Mouse (Mus musculus) lung, postnatal 10 days (tissue): Measurements from ENCODE around the gene Haus8.
A peak's percentile ranks its signal among the peaks of the same experiment; 100 is the strongest.
"Not testable (repeated sequence)": the region's sequence is repeated elsewhere in the genome, so short reads cannot be mapped to it uniquely, and the experiment has no call there.

Experiments used
- DNase-seq: peaks from one replicate; pipeline ENCODE4 v3.0.0; 2021

The Haus8 gene

DNA sequence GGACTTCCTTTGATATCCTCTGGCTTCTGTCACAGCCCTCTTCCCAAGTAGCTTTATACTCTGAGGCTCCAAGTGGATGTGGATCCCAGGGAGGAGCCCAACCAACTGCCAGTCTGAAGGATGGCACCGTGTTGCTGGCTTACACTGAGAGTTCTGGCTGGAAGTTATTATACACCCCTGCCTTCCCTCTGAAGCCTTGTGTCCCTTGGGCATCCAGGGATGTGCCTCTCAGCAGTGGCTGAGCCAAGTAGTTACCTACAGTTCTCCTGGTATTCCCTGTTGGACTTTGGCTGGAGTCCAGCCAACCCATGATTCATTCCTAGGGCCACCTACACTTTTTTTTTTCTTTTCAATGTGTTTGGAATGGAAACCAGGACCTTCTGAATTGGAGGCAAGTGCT is 9.0 kb upstream of the Haus8 start:
- not testable (repeated sequence) for DNase-seq

DNA sequence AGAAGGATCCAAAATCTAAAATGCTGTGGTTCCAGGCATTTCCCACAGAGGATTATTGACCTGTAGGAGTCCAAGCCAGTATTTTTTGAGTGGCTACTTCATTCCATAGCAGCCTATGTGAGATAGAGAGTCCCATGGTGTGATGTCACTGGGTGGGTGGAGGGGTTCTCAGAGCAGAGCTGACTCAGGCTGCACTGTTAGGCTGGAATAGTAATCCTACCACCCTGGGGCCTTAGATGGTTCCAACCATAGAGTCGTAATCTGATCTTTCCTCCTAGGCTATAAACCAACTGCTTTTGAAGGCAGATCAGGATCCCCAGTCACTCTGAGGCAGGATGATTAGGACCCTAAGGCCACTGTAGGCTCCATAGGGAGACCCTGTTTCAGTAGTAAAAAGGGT is 6.7 kb upstream of the Haus8 start:
- DNase-seq, result not testable (repeated sequence)

DNA sequence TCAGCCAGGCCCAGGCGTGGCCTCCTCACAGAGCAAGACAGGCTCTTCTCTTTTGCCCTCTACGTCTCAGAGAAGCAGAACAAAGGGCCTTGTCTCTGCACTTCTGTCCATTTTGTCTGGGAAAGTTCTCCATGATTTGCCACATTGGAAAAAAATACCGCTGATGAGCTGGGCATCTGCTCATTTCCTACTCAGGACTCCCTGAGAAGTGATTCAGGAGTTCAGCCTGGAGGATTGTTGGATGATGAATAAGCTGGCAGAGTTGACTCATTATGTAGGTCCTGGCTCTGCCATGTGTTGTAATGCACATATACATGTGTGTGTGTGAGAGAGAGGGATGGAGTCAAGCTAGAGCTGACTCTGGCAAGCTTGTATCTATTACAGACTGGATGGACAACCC is 3.4 kb upstream of the Haus8 start:
- no peak for DNase-seq

DNA sequence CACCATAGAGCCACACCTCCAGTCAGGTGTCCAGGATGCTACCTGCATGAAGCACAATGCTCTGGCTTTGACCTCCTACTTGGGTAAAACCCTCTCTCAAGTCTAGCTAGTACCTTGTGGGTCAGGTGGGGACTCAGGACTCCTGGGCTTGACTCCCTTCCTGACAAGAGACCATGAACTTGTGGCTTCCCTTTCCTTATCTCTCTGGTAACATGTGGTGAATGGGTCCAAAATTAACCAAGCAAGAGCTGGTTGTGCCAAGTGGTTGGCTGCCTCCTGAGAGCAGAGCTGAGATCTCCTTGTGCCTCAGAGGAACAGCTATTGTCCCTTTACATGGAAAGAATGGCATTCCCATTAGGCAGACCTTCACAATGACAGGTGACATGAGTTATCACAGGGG is 1.7 kb upstream of the Haus8 start:
- no peak for DNase-seq

DNA sequence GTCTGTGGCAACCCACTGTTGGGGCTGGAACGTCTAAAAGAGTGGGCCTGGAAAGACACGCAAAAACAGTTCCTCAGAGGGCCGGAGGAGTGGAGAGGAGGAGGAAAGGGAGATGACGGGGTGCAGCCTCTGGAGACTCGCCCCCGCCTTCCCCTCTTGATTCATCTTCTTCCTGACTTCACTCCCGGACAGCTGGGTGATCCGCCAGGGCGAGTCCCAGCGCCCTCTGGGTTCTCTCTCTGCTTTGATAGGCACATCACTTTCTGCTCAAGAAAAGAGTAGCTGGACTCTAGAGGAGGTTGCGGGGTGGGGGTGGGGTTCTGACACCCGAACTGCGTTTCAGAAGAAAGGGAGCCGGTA is 397 bp upstream of the Haus8 start:
- DNase-seq, result peak; percentile 81

DNA sequence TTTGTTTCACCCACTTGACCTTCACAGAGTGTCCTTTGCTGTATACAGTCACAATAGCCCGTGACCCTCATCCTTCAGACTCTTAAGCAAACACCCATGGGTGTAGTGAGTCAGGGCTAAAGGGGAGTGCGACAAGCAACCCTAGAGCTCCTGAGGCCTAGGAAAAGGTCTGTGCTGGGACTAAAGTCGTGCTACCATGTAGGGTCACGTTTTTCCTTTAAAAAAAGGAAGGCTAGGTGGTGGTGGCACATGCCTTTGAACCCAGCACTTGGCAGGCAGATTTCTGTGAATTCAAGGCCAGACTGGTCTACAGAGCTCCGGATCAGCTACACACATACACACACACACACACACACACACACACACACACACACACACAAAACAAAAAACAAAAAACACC is 1.1 kb downstream of the Haus8 start:
- no peak for DNase-seq

DNA sequence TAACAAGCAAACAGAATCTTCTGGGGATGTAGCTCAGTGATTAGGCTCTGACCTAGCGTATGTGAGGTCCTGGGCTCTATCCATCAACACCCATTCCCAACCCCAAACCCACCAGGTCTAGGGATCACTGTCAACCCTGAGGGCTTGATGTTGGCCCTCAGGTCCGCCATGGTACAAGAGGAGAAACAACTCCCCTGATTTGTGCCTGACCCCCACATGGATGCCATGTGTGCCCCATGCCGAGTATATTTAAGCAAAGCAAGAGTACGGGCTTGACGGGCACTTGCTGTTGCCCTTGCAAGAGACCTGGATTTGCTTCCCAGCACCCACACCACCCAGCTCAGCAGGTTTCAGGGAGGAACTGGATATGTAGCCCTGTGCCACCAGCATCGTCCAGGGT is 4.4 kb downstream of the Haus8 start:
- not testable (repeated sequence) for DNase-seq

DNA sequence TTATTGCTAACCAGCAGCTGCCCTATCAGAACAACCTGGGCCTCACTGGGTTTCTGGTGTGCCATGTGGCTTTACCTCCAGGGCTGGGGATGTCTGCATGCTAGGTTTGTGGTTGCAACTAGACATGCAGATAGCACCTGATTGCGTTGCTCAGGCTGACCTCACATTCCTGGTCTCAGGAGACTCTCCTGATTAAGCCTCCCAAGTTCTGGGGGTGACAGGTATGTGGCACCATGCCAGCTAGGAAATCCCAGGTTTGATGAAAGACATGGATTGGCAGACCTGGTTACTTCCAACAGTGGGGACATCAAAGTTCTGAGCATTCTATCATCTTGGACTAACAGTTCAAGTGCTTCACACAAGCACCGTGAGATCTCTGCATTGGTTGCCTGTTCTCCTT is 5.0 kb downstream of the Haus8 start:
- no peak for DNase-seq

DNA sequence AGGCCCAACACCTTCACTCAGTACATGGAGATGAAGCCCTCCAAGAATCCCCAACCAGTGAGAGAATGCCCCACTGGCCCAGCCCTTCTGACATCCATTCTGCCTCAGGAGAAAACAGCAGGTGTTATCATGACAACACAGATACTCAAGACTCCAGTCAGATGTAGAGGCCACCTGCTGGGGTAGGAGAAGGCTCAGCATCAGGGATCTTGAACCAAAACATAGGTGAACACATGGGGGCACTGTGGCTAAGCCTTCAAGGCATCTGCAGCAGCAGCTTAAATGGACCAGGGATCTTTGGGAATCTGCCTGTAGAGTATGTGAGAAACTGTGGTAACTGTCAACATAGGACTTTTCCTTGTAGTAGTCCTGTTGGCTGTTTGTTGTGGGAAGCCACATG is 11.5 kb downstream of the Haus8 start:
- DNase-seq, result peak; percentile 48

DNA sequence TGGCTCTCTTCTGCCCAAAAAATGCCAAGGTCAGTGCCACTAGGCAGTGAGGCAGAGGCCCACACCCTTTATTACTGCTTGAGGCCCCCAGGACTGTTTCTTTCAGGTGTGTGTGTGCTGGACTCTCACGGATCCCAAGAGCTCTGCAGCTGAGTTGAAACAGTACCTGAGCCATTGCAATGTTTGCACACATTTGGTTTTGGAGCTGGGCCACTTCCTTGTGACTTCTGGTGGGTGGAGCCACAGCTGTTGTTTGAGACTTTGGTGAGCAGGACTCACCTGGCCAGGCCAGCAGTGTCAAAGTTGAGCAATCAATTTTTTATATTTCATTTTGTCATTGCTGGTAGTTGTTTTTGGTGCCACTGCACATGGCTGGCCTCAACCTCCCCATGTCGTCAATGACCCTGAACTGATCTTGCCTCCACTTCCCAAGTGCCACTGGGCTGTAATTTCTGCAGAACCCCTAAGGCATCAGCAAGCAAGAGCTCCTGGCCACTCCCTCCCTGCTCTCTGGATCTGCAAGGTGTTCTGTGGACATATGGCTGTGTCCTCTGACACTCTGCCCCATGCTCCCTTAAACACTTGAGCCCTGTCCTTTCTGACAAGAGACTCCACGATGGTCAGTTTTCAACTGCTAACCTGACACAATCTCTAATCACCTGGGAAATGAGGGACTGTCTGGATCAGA is 16.0 kb downstream of the Haus8 start:
- DNase-seq, result peak; percentile 72

DNA sequence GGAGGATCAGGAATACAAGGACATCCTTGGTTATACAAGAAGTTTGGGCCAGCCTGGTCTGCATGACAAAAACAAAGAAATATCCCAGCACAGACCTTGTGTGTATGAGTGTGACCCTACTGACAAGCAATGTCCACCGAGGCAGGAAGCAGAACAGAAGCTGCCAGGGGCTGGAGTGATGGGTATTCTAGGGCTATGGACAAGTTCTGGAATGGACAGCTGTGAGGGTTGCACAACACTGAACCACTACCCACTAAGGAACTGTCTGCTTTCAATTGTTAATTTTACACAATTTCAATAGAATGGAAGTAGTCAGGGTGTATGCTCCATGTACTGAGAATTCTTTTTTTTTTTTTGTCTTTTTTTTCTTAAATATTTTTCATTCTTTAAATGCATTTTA is 24.5 kb downstream of the Haus8 start:
- DNase-seq, result no peak

DNA sequence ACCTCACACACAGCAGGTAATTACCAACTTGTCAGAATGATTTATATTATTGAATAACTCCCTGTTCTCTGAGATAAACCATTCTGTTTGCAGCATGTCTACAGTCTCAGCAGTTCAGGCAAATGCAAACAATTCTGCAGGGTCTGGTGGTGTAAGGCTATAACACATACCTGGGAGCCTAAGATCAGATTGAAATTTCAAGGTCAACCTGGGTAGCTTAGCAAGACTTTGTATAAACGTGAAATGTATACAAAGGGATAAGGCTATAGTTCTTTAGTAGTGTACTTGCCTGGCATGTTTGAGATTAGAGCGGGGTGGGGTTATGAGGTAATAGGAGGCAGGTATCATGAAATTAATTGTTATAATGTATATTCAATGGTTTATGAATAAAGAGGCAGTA is 30.0 kb downstream of the Haus8 start:
- no peak for DNase-seq

DNA sequence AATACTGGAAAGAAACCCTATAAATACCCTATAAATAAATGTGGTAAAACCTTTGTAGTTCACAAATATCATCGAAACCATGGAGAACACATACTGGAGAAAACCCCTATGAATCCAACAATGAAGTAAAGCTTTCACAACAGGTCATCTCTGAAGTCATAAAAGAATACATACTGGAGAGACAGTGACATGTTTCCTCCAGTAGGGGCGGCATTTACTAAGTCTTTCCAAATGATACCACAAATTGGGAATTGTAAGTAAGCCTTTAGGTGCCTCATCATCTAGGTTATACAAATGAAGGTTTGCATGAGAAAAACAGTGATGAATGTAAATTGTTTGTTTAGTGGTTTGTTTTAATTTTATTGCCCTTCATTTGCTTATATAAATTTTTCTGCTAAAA is 48.2 kb downstream of the Haus8 start:
- peak; percentile 42 for DNase-seq

DNA sequence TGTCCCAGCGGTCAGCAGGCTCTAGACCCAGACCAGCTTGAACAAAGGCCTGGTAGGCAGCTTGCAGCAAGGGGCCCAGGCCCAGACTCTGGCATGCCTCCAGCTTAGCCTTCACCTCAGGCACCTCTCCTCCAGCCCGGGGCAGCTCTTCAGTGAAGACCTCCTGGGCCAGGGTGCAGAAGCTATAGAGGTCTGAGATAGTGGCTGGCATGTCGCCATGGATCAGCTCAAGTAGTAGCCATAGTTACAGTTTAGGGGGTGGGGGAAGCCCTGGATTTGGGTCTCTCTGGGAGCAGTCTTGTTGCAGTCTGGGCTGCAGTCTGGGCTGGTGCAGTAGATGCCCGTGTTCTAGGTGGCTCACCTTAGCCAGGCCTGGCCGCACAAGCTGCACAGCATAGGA is 58.5 kb downstream of the Haus8 start:
- DNase-seq, result not testable (repeated sequence)

DNA sequence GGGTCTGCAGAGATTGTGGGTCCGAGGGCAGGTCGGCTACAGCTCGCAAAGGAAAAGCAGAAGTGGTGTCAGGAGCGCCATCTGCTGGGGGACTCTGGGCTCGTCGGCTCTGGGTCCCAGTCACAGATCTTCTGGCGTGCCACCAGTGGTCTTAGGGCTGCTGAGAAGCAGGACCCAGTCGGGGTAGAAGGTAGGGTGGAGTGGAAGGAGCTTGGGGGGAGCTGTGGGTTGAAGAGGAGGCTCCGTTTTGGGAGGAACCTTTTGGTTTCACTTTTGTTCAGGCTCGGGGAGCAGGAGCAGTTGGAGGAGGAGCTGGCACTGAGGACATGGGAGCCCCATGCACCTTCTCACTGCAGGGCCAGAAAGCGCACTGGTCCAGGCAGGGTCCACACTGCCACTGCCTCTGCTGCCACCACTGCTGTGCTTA is 67.2 kb downstream of the Haus8 start:
- DNase-seq, result peak; percentile 15
